Mouse (Mus musculus) embryonic facial prominence, embryonic 15.5 days (tissue): Measurements from ENCODE around the gene Sec24a. TPM values are rescaled to one million over a fixed set of nuclear protein-coding genes. Genes with fewer than 3 reads are reported as not detected.
A peak's percentile ranks its signal among the peaks of the same experiment; 100 is the strongest.
"Not testable (repeated sequence)": the region's sequence is repeated elsewhere in the genome, so short reads cannot be mapped to it uniquely, and the experiment has no call there.

Experiments
- ATAC-seq: fragments of 200-750 bp; cut with Nextera tagmentation; 2 replicates; pipeline ENCODE4 v1.8.0; 2017; ENCODE audit warnings: low read depth, moderate TSS enrichment; ENCODE audit not compliant: insufficient number of reproducible peaks, low FRiP score, low TSS enrichment
- H3K27ac ChIP-seq: fragments of 300-500 bp; sonication (generic); replicated peaks from 2 replicates; pipeline ENCODE4 v1.5.1; 2015; ENCODE audit warnings: mild to moderate bottlenecking, inconsistent platforms
- H3K27me3 ChIP-seq: fragments of 300-500 bp; sonication (generic); 2 replicates; pipeline ENCODE4 v1.6.1; 2015; ENCODE audit warnings: inconsistent platforms
- H3K36me3 ChIP-seq: fragments of 300-500 bp; sonication (generic); 2 replicates; pipeline ENCODE4 v1.6.1; 2015; ENCODE audit warnings: mild to moderate bottlenecking, inconsistent platforms
- H3K4me1 ChIP-seq: fragments of 300-500 bp; sonication (generic); 2 replicates; pipeline ENCODE4 v1.6.1; 2015; ENCODE audit warnings: inconsistent platforms
- H3K4me2 ChIP-seq: fragments of 300-500 bp; sonication (generic); replicated peaks from 2 replicates; pipeline ENCODE4 v1.6.1; 2015; ENCODE audit warnings: mild to moderate bottlenecking, inconsistent platforms
- H3K4me3 ChIP-seq: fragments of 300-500 bp; sonication (generic); replicated peaks from 2 replicates; pipeline ENCODE4 v1.5.1; 2015; ENCODE audit warnings: mild to moderate bottlenecking, inconsistent platforms
- H3K9ac ChIP-seq: fragments of 300-500 bp; sonication (generic); 2 replicates; pipeline ENCODE4 v1.6.1; 2015; ENCODE audit warnings: inconsistent platforms
- H3K9me3 ChIP-seq: fragments of 300-500 bp; sonication (generic); replicated peaks from 2 replicates; pipeline ENCODE4 v1.6.1; 2016; ENCODE audit warnings: inconsistent platforms
- WGBS: fragments of 180-500 bp; shearing (Covaris S2); methylation state at CpG from one replicate; pipeline ENCODE4 v1.1.7; 2015; 5-methylcytosine and 5-hydroxymethylcytosine counted together
- polyA plus RNA-seq: library from polyadenylated mRNA; unstranded; fragments of >200 nt; fragmentation: Nextera tagmentation; extraction: Ambion mirVana; gene quantifications from 2 replicates; pipeline ENCODE4 v1.2.1, GENCODE M21; 2015

Gene Sec24a
- polyA plus RNA-seq, 1 experiment from 2014 or later, result 17.4 TPM

- ATAC-seq, result no peak
- Histone ChIP-seq H3K27ac (no peak overlapping the region), H3K9me3 (no peaks in the 10 kb centered on the region), H3K27me3 (no peaks in the 10 kb centered on the region), H3K9ac (no peak overlapping the region), H3K4me1 (no peaks in the 10 kb centered on the region), H3K36me3 (peaks cover 52% of the 10 kb centered on the region), H3K4me3 (no peak overlapping the region), H3K4me2 (no peak overlapping the region)
- 82% methylated on average over 1 of the region's 1 CpGs for whole genome bisulfite sequencing
Observed at GRCm38 (mm10) chr11:51732883-51733282, 30.6 kb downstream of the Sec24a start.

- peaks cover 76% of the 10 kb centered on the region for H3K36me3 ChIP-seq
Observed at GRCm38 (mm10) chr11:51721066-51721465, 42.4 kb downstream of the Sec24a start.

GRCm38 (mm10) chr11:51707080-51707479, 56.4 kb downstream of the Sec24a start:
- H3K4me3 ChIP-seq, result no peak overlapping the region
- H3K36me3 ChIP-seq, result peaks cover 71% of the 10 kb centered on the region
- H3K27ac ChIP-seq, result no peak overlapping the region
- no peaks in the 10 kb centered on the region for H3K9me3 ChIP-seq
- H3K9ac ChIP-seq, result no peak overlapping the region
- WGBS, result 96% methylated on average over 13 of the region's 13 CpGs
- H3K27me3 ChIP-seq, result no peaks in the 10 kb centered on the region
- ATAC-seq, result no peak
- no peaks in the 10 kb centered on the region for H3K4me1 ChIP-seq
- no peak overlapping the region for H3K4me2 ChIP-seq

More at GRCm38 (mm10) chr11:51721066-51721465, 42.4 kb downstream of the Sec24a start:
- Histone ChIP-seq H3K4me2 (no peak overlapping the region), H3K9me3 (no peaks in the 10 kb centered on the region), H3K27me3 (no peaks in the 10 kb centered on the region), H3K9ac (no peak overlapping the region), H3K4me1 (no peaks in the 10 kb centered on the region), H3K27ac (no peak overlapping the region), H3K4me3 (no peak overlapping the region)
- no peak for ATAC-seq
- 95% methylated on average over 11 of the region's 11 CpGs for WGBS

- WGBS, result 94% methylated on average over 10 of the region's 10 CpGs
- H3K36me3 ChIP-seq, result peaks cover 71% of the 10 kb centered on the region
- H3K27ac ChIP-seq, result no peak overlapping the region
Observed at GRCm38 (mm10) chr11:51706451-51706850, 57.0 kb downstream of the Sec24a start.

GRCm38 (mm10) chr11:51703379-51703998, 59.9 kb downstream of the Sec24a start:
- no peak overlapping the region for H3K27ac ChIP-seq
- H3K9me3 ChIP-seq, result no peaks in the 10 kb centered on the region
- no peak overlapping the region for H3K9ac ChIP-seq
- ATAC-seq, result no peak
- H3K4me2 ChIP-seq, result no peak overlapping the region
- peaks cover 78% of the 10 kb centered on the region for H3K36me3 ChIP-seq
- H3K27me3 ChIP-seq, result no peaks in the 10 kb centered on the region
- 58% methylated on average over 10 of the region's 10 CpGs for WGBS
- no peaks in the 10 kb centered on the region for H3K4me1 ChIP-seq
- H3K4me3 ChIP-seq, result no peak overlapping the region

More at GRCm38 (mm10) chr11:51706451-51706850, 57.0 kb downstream of the Sec24a start:
- H3K4me1 ChIP-seq, result no peaks in the 10 kb centered on the region
- H3K27me3 ChIP-seq, result no peaks in the 10 kb centered on the region
- no peak overlapping the region for H3K9ac ChIP-seq
- no peak overlapping the region for H3K4me2 ChIP-seq
- no peak for ATAC-seq
- H3K4me3 ChIP-seq, result no peak overlapping the region
- no peaks in the 10 kb centered on the region for H3K9me3 ChIP-seq

GRCm38 (mm10) chr11:51702831-51703230, 60.6 kb downstream of the Sec24a start:
- Histone ChIP-seq H3K9me3 (no peaks in the 10 kb centered on the region), H3K27ac (no peak overlapping the region), H3K36me3 (peaks cover 79% of the 10 kb centered on the region), H3K4me2 (no peak overlapping the region), H3K4me1 (no peaks in the 10 kb centered on the region), H3K27me3 (no peaks in the 10 kb centered on the region), H3K4me3 (no peak overlapping the region), H3K9ac (no peak overlapping the region)
- whole genome bisulfite sequencing, result 19% methylated on average over 3 of the region's 3 CpGs
- ATAC-seq, result no peak

GRCm38 (mm10) chr11:51694984-51695383, 68.5 kb downstream of the Sec24a start:
- 93% methylated on average over 3 of the region's 3 CpGs for WGBS
- ATAC-seq, result no peak
- Histone ChIP-seq H3K27me3 (no peaks in the 10 kb centered on the region), H3K4me1 (no peaks in the 10 kb centered on the region), H3K4me2 (no peak overlapping the region), H3K36me3 (peaks cover 47% of the 10 kb centered on the region), H3K27ac (no peak overlapping the region), H3K9me3 (no peaks in the 10 kb centered on the region), H3K9ac (no peak overlapping the region), H3K4me3 (no peak overlapping the region)

- not testable (repeated sequence) for H3K27me3 ChIP-seq, H3K4me1 ChIP-seq, H3K4me3 ChIP-seq, H3K4me2 ChIP-seq, H3K9me3 ChIP-seq, H3K9ac ChIP-seq, ATAC-seq, H3K27ac ChIP-seq
- H3K36me3 ChIP-seq, result peaks cover 13% of the 10 kb centered on the region; the same call in 1 of the 2 replicates
- 89% methylated on average over 2 of the region's 3 CpGs for WGBS
Observed at GRCm38 (mm10) chr11:51690597-51690996, 72.8 kb downstream of the Sec24a start.

- Histone ChIP-seq H3K27ac (peak overlapping the region; percentile 99), H3K27me3 (no peaks in the 10 kb centered on the region), H3K4me1 (peaks cover 9% of the 10 kb centered on the region; the same call in 1 of the 2 replicates), H3K4me3 (peak overlapping the region; percentile 66), H3K9me3 (no peaks in the 10 kb centered on the region), H3K36me3 (peaks cover 15% of the 10 kb centered on the region; the same call in 1 of the 2 replicates), H3K9ac (peak overlapping the region; percentile 48; the same call in 1 of the 2 replicates), H3K4me2 (peak overlapping the region; percentile 76)
- no peak for ATAC-seq
- WGBS, result 18% methylated on average over 6 of the region's 6 CpGs
Observed at GRCm38 (mm10) chr11:51689343-51689742, 74.1 kb downstream of the Sec24a start.

GRCm38 (mm10) chr11:51688330-51689328, 74.8 kb downstream of the Sec24a start, which contains the start of gene 0610009B22Rik:
TSS of gene 0610009B22Rik (minus strand) at chr11:51688874.
- H3K4me3 ChIP-seq, result peak within 1 kb of the TSS; percentile 66
- WGBS, result under 1% methylated on average over 60 of the region's 60 CpGs
- H3K27me3 ChIP-seq, result no peaks in the 10 kb centered on the region
- H3K27ac ChIP-seq, result peak within 1 kb of the TSS; percentile 99
- peaks cover 15% of the 10 kb centered on the region; the same call in 1 of the 2 replicates for H3K36me3 ChIP-seq
- H3K9me3 ChIP-seq, result no peaks in the 10 kb centered on the region
- H3K4me1 ChIP-seq, result peaks cover 9% of the 10 kb centered on the region; the same call in 1 of the 2 replicates
- peak; percentile 100 for ATAC-seq
- peak within 1 kb of the TSS; percentile 76 for H3K4me2 ChIP-seq
- peak within 1 kb of the TSS; percentile 58 for H3K9ac ChIP-seq

GRCm38 (mm10) chr11:51681976-51682374, 81.5 kb downstream of the Sec24a start:
- H3K9ac ChIP-seq, result no peak overlapping the region
- H3K4me3 ChIP-seq, result 0 out of 2 replicates have a peak overlapping the region, but pooled peaks have one; percentile 7
- H3K36me3 ChIP-seq, result 0 out of 2 replicates have a peak, but pooled peaks cover 4% of the 10 kb centered on the region
- H3K27me3 ChIP-seq, result no peaks in the 10 kb centered on the region
- no peak for ATAC-seq
- WGBS, result 30% methylated on average over 8 of the region's 8 CpGs
- no peak overlapping the region for H3K27ac ChIP-seq
- peak overlapping the region; percentile 25; the same call in 1 of the 2 replicates for H3K4me2 ChIP-seq
- H3K4me1 ChIP-seq, result peaks cover 4% of the 10 kb centered on the region; the same call in 1 of the 2 replicates
- H3K9me3 ChIP-seq, result no peaks in the 10 kb centered on the region
